Mouse (Mus musculus) forebrain, embryonic 12.5 days (tissue): Measurements from ENCODE around the gene Rhbdf2. TPM values are rescaled to one million over a fixed set of nuclear protein-coding genes. Genes with fewer than 3 reads are reported as not detected.

Source experiments
- polyA plus RNA-seq: library from polyadenylated mRNA; unstranded; fragments of >200 nt; fragmentation: Nextera tagmentation; extraction: Ambion mirVana; gene quantifications from 2 replicates; pipeline ENCODE4 v1.2.1, GENCODE M21; 2016

The Rhbdf2 gene
- polyA plus RNA-seq, 1 experiment from 2014 or later, result 1.9 TPM

Other genes starting within 250 kb of the Rhbdf2 start
- gene Rnf157, start 214.0 kb downstream of the Rhbdf2 start, polyA plus RNA-seq, result 23.3 and 36.8 TPM in 2 replicates
- 50.9 and 59.6 TPM in 2 replicates for gene Ubald2, start 192.9 kb downstream of the Rhbdf2 start, polyA plus RNA-seq
- gene Qrich2, start 160.8 kb downstream of the Rhbdf2 start, polyA plus RNA-seq, result not detected in 2 replicates
- 174 and 176 TPM in 2 replicates for gene Prpsap1, start 132.8 kb downstream of the Rhbdf2 start, polyA plus RNA-seq
- gene Sphk1, start 96.1 kb downstream of the Rhbdf2 start, polyA plus RNA-seq, result 2.0 and 3.3 TPM in 2 replicates
- 12.5 and 17.3 TPM in 2 replicates for gene Ube2o, start 45.6 kb downstream of the Rhbdf2 start, polyA plus RNA-seq
- 0.24 TPM in 1 of 2 replicates, not detected in the other for gene Aanat, start 40.6 kb downstream of the Rhbdf2 start, polyA plus RNA-seq
- 0.76 and 1.3 TPM in 2 replicates for gene Prcd, start 26.5 kb upstream of the Rhbdf2 start, polyA plus RNA-seq
- 4.2 and 4.3 TPM in 2 replicates for gene Cygb, start 27.3 kb upstream of the Rhbdf2 start, polyA plus RNA-seq
- not detected in 2 replicates for gene St6galnac1, start 148.5 kb upstream of the Rhbdf2 start, polyA plus RNA-seq
- gene Mxra7, start 201.0 kb upstream of the Rhbdf2 start, polyA plus RNA-seq, result 22.5 and 25.9 TPM in 2 replicates
- 65.5 and 65.8 TPM in 2 replicates for gene Mettl23, start 216.3 kb upstream of the Rhbdf2 start, polyA plus RNA-seq
- gene Jmjd6, start 216.4 kb upstream of the Rhbdf2 start, polyA plus RNA-seq, result 87.8 and 93.5 TPM in 2 replicates
- 33.7 and 40.2 TPM in 2 replicates for gene Mfsd11, start 225.4 kb upstream of the Rhbdf2 start, polyA plus RNA-seq
- 902 and 945 TPM in 2 replicates for gene Srsf2, start 226.1 kb upstream of the Rhbdf2 start, polyA plus RNA-seq